Mouse (Mus musculus) olfactory bulb, adult 2 months (tissue): ENCODE measurements around the gene Emilin3. TPM values are rescaled to one million over a fixed set of nuclear protein-coding genes. Genes with fewer than 3 reads are reported as not detected.

ENCODE experiments used
- H3K27ac ChIP-seq: fragments of 200-500 bp; 2 replicates; pipeline ENCODE4 v1.5.1; 2012; ENCODE audit warnings: low read depth, low read length; ENCODE audit not compliant: insufficient read depth
- H3K4me1 ChIP-seq: fragments of 200-500 bp; 2 replicates; pipeline ENCODE4 v1.6.1; 2012; ENCODE audit warnings: low read length; ENCODE audit not compliant: control insufficient read depth, insufficient read depth
- H3K4me3 ChIP-seq: fragments of 200-500 bp; 2 replicates; pipeline ENCODE4 v1.5.1; 2012; ENCODE audit warnings: mild to moderate bottlenecking, low read depth, low read length, moderate library complexity; ENCODE audit not compliant: insufficient read depth
- CTCF ChIP-seq: fragments of 200-500 bp; IDR thresholded peaks from 2 replicates; pipeline ENCODE4 v1.5.1; 2012; ENCODE audit warnings: low read depth, mild to moderate bottlenecking, low read length, moderate library complexity; ENCODE audit not compliant: insufficient read depth
- POLR2A ChIP-seq: fragments of 200-500 bp; IDR thresholded peaks from 2 replicates; pipeline ENCODE4 v1.6.1; 2012; ENCODE audit warnings: mild to moderate bottlenecking, low read depth, low read length, moderate library complexity; ENCODE audit not compliant: insufficient read depth
- WGBS: fragments of 180-500 bp; shearing (Covaris S2); methylation state at CpG from one replicate; pipeline ENCODE4 v1.1.7; 2018; 5-methylcytosine and 5-hydroxymethylcytosine counted together
- polyA plus RNA-seq: library from polyadenylated mRNA; stranded (reverse); fragments of >200 nt; gene quantifications from 2 replicates; pipeline ENCODE4 v1.2.4, GENCODE M21; 2012; ENCODE audit warnings: low replicate concordance; ENCODE audit not compliant: missing spikeins, insufficient read depth, insufficient read length

Emilin3 gene
- polyA plus RNA-seq, 1 experiment: not detected

DNA sequence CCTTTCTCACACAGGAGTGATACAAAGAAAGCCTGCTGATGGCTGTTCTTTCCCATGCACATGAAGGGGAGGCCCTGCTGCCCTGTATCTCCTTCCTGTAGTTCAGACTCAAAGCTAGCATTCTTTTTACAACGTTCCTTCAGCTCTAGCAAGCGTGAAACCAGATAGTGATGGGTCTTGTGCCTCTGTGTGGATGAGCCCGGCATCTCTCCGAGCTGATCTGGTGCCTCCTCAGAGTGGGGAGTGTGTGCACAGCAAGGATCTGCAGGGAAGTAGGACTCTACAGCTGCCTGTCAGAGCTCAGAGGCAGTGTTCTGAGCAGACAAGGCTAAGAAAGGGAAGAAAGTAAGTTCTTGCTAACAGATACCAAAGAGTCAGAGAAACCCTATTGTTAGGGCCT lies 39.5 kb upstream of the Emilin3 start:
- no peak overlapping the region for H3K4me3 ChIP-seq
- peaks cover 13% of the 10 kb centered on the region for H3K4me1 ChIP-seq
- no peak overlapping the region for H3K27ac ChIP-seq
- TF ChIP-seq POLR2A (no peak), CTCF (no peak)
- 72% methylated on average over 4 of the region's 4 CpGs for WGBS

DNA sequence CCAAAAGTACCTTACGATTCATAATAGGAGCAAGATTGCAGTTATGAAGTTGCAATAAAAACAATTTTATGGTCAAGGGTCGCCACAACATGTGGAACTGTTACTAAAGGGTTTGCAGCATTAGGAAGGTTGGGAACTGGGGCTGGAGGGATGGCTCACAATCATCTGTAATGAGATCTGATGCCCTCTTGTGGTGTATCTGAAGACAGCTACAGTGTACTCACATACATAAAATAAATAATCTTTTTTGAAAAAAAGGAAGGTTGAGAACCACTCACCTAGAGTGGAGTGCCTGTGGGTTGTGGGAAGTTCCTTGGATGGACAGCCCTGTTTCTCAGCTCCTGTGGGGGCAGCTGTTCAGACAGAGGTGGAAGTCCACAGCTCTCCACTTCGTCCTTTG lies 30.3 kb upstream of the Emilin3 start:
- WGBS: 76% methylated on average over 3 of the region's 3 CpGs
- H3K27ac ChIP-seq: no peak overlapping the region
- no peak overlapping the region for H3K4me3 ChIP-seq
- H3K4me1 ChIP-seq: no peaks in the 10 kb centered on the region
- TF ChIP-seq CTCF: no peak
- TF ChIP-seq POLR2A: no peak

DNA sequence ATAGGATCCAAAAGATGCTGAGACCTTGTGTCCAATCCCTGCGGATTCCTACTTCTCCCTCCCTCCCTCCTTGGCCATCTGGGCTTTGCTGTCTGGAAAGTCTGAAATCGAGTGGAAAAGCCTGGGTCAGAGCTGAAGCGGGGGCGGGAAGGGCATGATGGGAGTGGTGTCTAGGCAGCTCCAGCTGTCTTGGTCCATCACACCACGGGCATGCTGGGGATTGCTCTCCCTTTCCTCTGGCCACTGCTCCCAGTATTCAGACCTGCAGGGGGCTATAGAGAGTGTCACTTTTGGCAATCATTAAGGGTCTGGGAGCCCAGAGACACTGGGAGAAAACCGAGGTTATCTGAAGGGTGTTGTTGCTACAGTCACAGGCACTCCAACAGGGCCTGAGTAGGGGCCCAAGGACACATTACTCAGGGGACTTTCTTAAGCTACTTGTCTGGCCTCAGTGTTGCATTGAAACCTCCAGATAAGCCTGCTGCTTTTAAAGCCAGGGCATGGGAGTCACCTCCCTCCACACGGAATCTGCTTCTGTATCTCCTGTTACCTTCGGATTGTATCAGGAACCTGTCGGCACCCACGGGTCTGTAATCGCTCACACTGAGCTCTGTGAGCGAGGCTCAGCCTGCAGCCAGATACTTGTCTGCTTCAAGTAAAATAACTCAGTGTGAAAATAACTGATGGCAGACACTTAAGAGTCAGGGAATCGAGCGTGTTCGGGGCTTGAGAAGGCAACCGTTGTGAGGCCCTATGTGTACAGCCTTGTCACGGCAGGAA lies 29.0 kb upstream of the Emilin3 start:
- TF ChIP-seq CTCF (no peak), POLR2A (no peak)
- WGBS: 67% methylated on average over 17 of the region's 17 CpGs
- Histone ChIP-seq H3K27ac (no peak overlapping the region), H3K4me1 (no peaks in the 10 kb centered on the region), H3K4me3 (no peak overlapping the region)

DNA sequence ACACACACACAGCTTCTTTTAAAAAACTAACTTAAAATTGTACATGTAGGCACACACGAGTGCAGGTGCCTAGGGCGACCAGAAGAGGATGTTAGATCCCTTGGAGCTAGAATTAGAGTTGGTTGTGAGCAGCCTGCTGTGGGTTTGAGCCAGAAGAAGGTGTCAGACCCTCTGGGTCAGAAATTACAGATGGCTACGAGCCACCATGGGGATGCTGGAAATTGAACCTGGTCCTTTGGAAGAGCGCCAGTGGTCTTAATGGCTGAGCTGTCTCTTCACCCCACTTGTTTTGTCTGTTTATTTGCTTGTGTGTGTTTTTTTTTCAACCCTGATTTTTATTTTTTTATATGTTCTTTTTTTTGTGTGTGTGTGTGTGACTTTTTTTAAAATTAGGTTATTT lies 22.3 kb upstream of the Emilin3 start:
- Histone ChIP-seq H3K27ac (no peak overlapping the region), H3K4me3 (no peak overlapping the region), H3K4me1 (no peaks in the 10 kb centered on the region; the same call in 1 of the 2 replicates)
- 80% methylated on average over 4 of the region's 4 CpGs for WGBS
- TF ChIP-seq CTCF: no peak
- TF ChIP-seq POLR2A: no peak

DNA sequence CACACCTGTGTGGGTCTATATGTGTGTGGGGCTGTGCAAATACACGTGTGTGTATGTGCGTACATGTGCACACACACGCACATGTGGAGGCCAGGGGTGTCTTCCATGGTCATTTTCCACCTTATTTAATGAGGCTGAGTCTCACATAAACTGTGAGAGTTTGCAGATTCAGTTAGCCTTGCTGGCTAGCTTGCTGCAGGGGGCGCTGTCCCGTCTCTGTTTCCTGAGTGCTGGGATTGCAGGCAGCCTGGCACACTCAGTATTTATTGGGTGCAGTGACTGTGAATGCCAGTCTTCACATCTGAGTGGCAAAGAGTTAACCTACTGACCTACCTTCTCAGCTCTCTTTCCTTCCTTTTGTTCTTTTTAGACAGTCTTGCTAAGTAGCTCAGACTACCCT lies 21.8 kb upstream of the Emilin3 start:
- no peak for TF ChIP-seq POLR2A
- TF ChIP-seq CTCF: no peak
- no peak overlapping the region for H3K27ac ChIP-seq
- WGBS: 75% methylated on average over 5 of the region's 5 CpGs

DNA sequence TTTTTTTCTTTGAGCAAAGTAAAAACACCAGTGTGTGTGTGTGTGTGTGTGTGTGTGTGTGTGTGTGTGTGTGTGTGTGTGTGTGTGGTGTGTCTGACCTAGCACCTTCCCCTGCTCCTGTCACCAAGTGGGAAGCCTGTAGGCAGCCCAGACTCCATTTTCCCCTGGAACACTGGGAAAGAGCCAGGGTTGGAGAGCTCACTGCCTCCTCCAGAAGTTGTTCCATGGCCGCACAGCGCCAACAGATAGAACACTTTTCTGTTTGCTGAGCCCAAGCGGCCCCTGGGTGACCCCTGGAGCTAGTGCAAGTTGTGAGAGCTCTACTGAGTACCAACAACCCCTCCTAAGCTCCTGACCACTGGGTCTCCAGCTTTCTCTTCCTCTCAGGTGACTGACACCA lies 20.9 kb upstream of the Emilin3 start:
- H3K4me3 ChIP-seq: no peak overlapping the region
- H3K27ac ChIP-seq: no peak overlapping the region
- H3K4me1 ChIP-seq: no peaks in the 10 kb centered on the region; the same call in 1 of the 2 replicates
- TF ChIP-seq POLR2A: no peak
- no peak for TF ChIP-seq CTCF
- 79% methylated on average over 3 of the region's 3 CpGs for WGBS

More for the DNA sequence above, 21.8 kb upstream of the Emilin3 start:
- Histone ChIP-seq H3K4me3 (no peak overlapping the region), H3K4me1 (no peaks in the 10 kb centered on the region; the same call in 1 of the 2 replicates)

DNA sequence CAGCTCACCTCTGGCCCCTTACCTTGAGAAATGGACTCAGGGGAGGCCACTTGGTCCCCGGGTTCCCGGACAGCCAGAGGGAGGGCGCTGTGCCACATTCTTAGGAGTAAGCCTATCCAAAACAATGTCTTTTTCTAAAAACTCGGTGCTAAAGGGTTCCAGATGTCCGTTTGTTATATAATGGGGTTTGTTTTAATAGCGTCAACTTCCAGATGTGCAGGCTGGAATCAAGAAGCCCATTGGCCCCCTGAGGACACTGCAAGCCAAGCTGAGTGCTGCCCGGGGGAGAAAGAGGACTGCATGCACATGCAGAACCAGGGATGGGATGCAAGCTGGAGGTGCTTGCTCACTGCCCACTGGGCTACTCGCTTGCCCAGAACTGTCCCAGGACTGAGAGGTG lies 20.2 kb upstream of the Emilin3 start:
- no peak for TF ChIP-seq POLR2A
- TF ChIP-seq CTCF: no peak
- no peak overlapping the region for H3K4me3 ChIP-seq
- no peak overlapping the region for H3K27ac ChIP-seq
- H3K4me1 ChIP-seq: no peaks in the 10 kb centered on the region; the same call in 1 of the 2 replicates
- 79% methylated on average over 8 of the region's 8 CpGs for WGBS

DNA sequence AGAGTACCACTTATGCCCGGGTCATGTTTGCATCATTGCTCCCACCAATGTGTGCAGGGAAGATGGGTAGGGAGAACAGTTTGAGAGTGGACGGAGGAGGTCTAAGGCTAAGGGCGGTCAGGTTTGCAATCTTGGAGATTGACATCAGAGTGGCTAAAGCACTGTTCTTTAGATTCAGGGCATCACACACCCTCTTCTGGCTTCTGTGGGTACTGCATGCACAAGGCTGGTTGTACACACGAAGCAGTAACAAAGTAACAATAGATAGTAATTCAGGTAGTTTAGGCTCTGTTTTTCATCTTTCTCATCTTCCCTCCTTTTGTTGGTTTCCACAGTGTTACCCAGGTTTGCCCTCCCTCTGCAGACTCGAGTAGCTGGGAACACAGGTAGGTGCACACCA lies 19.2 kb upstream of the Emilin3 start:
- Histone ChIP-seq H3K27ac (no peak overlapping the region), H3K4me3 (no peak overlapping the region), H3K4me1 (no peaks in the 10 kb centered on the region; the same call in 1 of the 2 replicates)
- 96% methylated on average over 5 of the region's 5 CpGs for WGBS
- TF ChIP-seq CTCF (no peak), POLR2A (no peak)

DNA sequence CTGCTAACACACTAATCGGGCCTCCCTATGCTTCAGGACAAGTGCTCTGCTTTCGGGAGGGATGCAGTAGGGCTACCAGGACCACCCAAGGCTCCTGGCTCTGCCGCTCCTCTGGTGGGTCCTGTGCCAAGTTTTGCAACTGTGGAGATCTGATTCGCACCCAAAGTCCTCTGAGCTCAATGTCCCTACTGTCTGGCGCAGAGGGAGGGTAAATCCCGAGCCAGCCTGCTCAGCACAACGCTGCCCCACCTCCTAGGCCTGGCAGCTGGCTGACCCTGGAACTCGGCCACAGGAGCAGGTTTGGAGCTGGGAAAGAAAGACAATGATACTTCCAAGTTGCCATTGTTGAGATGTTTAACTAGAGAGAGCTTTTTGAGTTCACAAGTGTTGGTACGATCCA lies 13.1 kb upstream of the Emilin3 start:
- Histone ChIP-seq H3K4me3 (no peak overlapping the region), H3K4me1 (peaks cover 4% of the 10 kb centered on the region; the same call in 1 of the 2 replicates), H3K27ac (no peak overlapping the region)
- 53% methylated on average over 9 of the region's 9 CpGs for WGBS
- TF ChIP-seq CTCF (no peak), POLR2A (no peak)
